Mouse (Mus musculus) embryonic stem cell, embryonic (primary cell): ENCODE measurements around the gene Mapk9.

Experiments used
- CTCF ChIA-PET, 4 experiments: fragments of 300-600 bp in 2 of 4; fragments of 350-600 bp in 2 of 4; sonication (Branson Sonifier 250); formaldehyde crosslinking; loops; one replicate each; lab custom pipeline; 2022; ENCODE audit warnings: inconsistent platforms in 2 of 4; lab: Charles Lee
- POLR2A ChIA-PET, 4 experiments: fragments of 300-600 bp in 2 of 4; fragments of 350-600 bp in 2 of 4; sonication (Branson Sonifier 250); formaldehyde crosslinking; loops; one replicate each; lab custom pipeline; 2022; ENCODE audit warnings: antibody characterized with exemption in 4 of 4, inconsistent platforms in 1 of 4; lab: Charles Lee

The Mapk9 gene

GRCm38 (mm10) chr11:49901659-49902458 lies 55.3 kb downstream of the Mapk9 start, which contains the start of gene Rasgef1c:
TSS of gene Rasgef1c (plus strand) at chr11:49901835.
- POLR2A ChIA-PET = interaction anchor here in 2 of 4 experiments (0.8 to 1.1 kb wide), 2 partner anchors 30 to 54 kb away, joined by 3 read pairs; no protein-coding TSS in a partner anchor
- CTCF ChIA-PET = interaction anchor here in 2 of 4 experiments (0.6 to 4.0 kb wide), 4 partner anchors 54 to 470 kb away, joined by 3 to 18 read pairs (median 4); no protein-coding TSS in a partner anchor

- POLR2A ChIA-PET = interaction anchor here in 1 of 4 experiments (1.1 kb wide), 1 partner anchor 53 kb away, joined by 3 read pairs; no protein-coding TSS in a partner anchor
- CTCF ChIA-PET = interaction anchor here (0.8 to 4.0 kb wide), 9 partner anchors 53 to 251 kb away, joined by 3 to 18 read pairs (median 4); no protein-coding TSS in a partner anchor
Observed at GRCm38 (mm10) chr11:49903333-49903732, 56.8 kb downstream of the Mapk9 start.

- ChIA-PET POLR2A (no interaction called here), CTCF (interaction anchor here in 2 of 4 experiments (1.0 to 1.4 kb wide), 3 partner anchors 9 to 43 kb away, joined by 3 read pairs; no protein-coding TSS in a partner anchor)
Observed at GRCm38 (mm10) chr11:49918521-49919180, 72.1 kb downstream of the Mapk9 start.

- ChIA-PET CTCF (interaction anchor here in 3 of 4 experiments (0.7 to 1.4 kb wide), 5 partner anchors 8 to 48 kb away, joined by 3 to 4 read pairs (median 3); no protein-coding TSS in a partner anchor), POLR2A (interaction anchor here in 1 of 4 experiments (0.5 kb wide), 1 partner anchor 227 kb away, joined by 6 read pairs; no protein-coding TSS in a partner anchor)
Observed at GRCm38 (mm10) chr11:49919304-49919703, 72.8 kb downstream of the Mapk9 start.

- ChIA-PET POLR2A (no interaction called here), CTCF (interaction anchor here in 1 of 4 experiments (0.6 kb wide), 1 partner anchor 46 kb away, joined by 3 read pairs; no protein-coding TSS in a partner anchor)
Observed at GRCm38 (mm10) chr11:49923539-49923938, 77.0 kb downstream of the Mapk9 start.

- ChIA-PET POLR2A (no interaction called here), CTCF (interaction anchor here in 2 of 4 experiments (0.7 to 1.6 kb wide), 2 partner anchors 30 to 34 kb away, joined by 3 to 7 read pairs; no protein-coding TSS in a partner anchor)
Observed at GRCm38 (mm10) chr11:49926183-49926582, 79.6 kb downstream of the Mapk9 start.

- POLR2A ChIA-PET = interaction anchor here in 2 of 4 experiments (0.6 to 1.9 kb wide), 3 partner anchors 10 to 181 kb away, joined by 3 to 4 read pairs (median 4); no protein-coding TSS in a partner anchor
Observed at GRCm38 (mm10) chr11:49927169-49927568, 80.6 kb downstream of the Mapk9 start.

GRCm38 (mm10) chr11:49927670-49928069 lies 81.1 kb downstream of the Mapk9 start:
- ChIA-PET POLR2A (interaction anchor here in 2 of 4 experiments (0.6 to 1.9 kb wide), 3 partner anchors 11 to 181 kb away, joined by 3 to 4 read pairs (median 4); no protein-coding TSS in a partner anchor), CTCF (interaction anchor here (0.6 to 1.7 kb wide), 12 partner anchors 9 to 275 kb away, joined by 3 to 8 read pairs (median 4); no protein-coding TSS in a partner anchor)

More at GRCm38 (mm10) chr11:49927169-49927568, 80.6 kb downstream of the Mapk9 start:
- CTCF ChIA-PET = interaction anchor here in 3 of 4 experiments (0.6 to 1.7 kb wide), 11 partner anchors 8 to 274 kb away, joined by 3 to 8 read pairs (median 4); no protein-coding TSS in a partner anchor

GRCm38 (mm10) chr11:49931037-49931625 lies 84.6 kb downstream of the Mapk9 start:
- ChIA-PET POLR2A (interaction anchor here in 1 of 4 experiments (0.9 to 1.0 kb wide), 2 partner anchors 15 to 46 kb away, joined by 3 read pairs; no protein-coding TSS in a partner anchor), CTCF (interaction anchor here in 1 of 4 experiments (1.3 kb wide), 1 partner anchor 295 kb away, joined by 6 read pairs; no protein-coding TSS in a partner anchor)

GRCm38 (mm10) chr11:49931853-49932252 lies 85.3 kb downstream of the Mapk9 start:
- CTCF ChIA-PET = interaction anchor here in 2 of 4 experiments (0.6 to 1.3 kb wide), 2 partner anchors 86 to 295 kb away, joined by 4 to 6 read pairs; no protein-coding TSS in a partner anchor
- POLR2A ChIA-PET = interaction anchor here in 1 of 4 experiments (0.9 to 1.0 kb wide), 2 partner anchors 15 to 47 kb away, joined by 3 read pairs; no protein-coding TSS in a partner anchor

GRCm38 (mm10) chr11:49933811-49934210 lies 87.3 kb downstream of the Mapk9 start:
- ChIA-PET POLR2A (no interaction called here), CTCF (no interaction called here)

- CTCF ChIA-PET = interaction anchor here in 1 of 4 experiments (1.5 kb wide), 1 partner anchor 180 kb away, joined by 3 read pairs; no protein-coding TSS in a partner anchor
- POLR2A ChIA-PET = no interaction called here
Observed at GRCm38 (mm10) chr11:49934322-49934721, 87.8 kb downstream of the Mapk9 start.
